Mouse (Mus musculus) liver, adult 10 weeks (tissue): ENCODE results near the gene Ccdc7a. TPM values are rescaled to one million over a fixed set of nuclear protein-coding genes. Genes with fewer than 3 reads are reported as not detected.

Source experiments
- polyA plus RNA-seq: library from polyadenylated mRNA; stranded (reverse); fragments of 350-450 nt; fragmentation: Illumina TruSeq; extraction: RNeasy Lipid Tissue Mini Kit (QIAGEN cat#74804); gene quantifications from one replicate; pipeline ENCODE4 v1.2.3, GENCODE M21; 2014; ENCODE audit warnings: low read depth, low replicate concordance

Gene Ccdc7a
- polyA plus RNA-seq = not detected

DNA sequence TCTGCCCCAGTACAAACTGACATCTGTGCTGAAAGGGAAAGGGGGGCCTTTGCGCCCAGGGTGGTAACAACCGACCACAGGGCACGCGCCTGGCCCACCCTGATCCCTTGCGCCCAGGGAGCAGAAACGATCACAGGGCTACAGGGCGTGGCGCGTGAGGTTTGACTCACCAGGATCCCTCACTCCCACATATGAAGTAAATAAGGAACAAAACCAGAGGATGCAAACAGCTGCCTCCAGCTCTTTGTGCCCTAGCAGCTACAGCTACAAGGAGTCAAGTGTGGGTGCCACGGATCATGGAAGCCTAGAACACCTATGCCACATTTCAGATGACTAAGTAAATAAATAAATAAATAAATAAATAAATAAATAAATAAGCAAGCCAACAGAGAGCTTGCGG, at the start of gene Ccdc7a:
Gene Ccdc7a (minus strand): TSS at position 101 of the 400 bp plus-strand sequence.

DNA sequence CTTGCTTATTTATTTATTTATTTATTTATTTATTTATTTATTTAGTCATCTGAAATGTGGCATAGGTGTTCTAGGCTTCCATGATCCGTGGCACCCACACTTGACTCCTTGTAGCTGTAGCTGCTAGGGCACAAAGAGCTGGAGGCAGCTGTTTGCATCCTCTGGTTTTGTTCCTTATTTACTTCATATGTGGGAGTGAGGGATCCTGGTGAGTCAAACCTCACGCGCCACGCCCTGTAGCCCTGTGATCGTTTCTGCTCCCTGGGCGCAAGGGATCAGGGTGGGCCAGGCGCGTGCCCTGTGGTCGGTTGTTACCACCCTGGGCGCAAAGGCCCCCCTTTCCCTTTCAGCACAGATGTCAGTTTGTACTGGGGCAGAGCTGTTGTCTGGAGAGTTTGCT, 1.5 kb upstream of the Ccdc7a start, which contains the start of gene Ccdc7b:
Gene Ccdc7b (plus strand): TSS at position 301 of the 400 bp plus-strand sequence.

DNA sequence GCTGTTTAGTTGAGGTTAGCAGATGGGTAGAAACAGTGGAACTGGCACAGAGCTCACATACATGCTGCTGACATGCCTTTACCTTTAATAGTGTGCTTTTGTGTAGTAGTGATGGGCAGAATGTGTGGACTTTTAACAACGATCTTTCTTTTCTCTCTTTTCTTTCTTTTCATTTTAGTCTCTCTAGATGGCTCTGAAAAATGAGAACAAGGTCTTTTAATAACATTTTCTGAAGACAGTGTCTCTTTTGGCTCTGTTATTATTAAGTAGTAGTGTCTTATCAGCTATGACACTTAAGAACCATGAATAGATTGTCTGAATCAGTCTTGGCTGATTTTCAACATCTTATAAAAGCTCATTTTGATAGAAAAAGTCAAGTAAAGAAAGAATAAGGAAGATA, 266.7 kb downstream of the Ccdc7a start, which contains the start of gene Gm3952:
Gene Gm3952 (minus strand): TSS at position 101 of the 400 bp plus-strand sequence.

DNA sequence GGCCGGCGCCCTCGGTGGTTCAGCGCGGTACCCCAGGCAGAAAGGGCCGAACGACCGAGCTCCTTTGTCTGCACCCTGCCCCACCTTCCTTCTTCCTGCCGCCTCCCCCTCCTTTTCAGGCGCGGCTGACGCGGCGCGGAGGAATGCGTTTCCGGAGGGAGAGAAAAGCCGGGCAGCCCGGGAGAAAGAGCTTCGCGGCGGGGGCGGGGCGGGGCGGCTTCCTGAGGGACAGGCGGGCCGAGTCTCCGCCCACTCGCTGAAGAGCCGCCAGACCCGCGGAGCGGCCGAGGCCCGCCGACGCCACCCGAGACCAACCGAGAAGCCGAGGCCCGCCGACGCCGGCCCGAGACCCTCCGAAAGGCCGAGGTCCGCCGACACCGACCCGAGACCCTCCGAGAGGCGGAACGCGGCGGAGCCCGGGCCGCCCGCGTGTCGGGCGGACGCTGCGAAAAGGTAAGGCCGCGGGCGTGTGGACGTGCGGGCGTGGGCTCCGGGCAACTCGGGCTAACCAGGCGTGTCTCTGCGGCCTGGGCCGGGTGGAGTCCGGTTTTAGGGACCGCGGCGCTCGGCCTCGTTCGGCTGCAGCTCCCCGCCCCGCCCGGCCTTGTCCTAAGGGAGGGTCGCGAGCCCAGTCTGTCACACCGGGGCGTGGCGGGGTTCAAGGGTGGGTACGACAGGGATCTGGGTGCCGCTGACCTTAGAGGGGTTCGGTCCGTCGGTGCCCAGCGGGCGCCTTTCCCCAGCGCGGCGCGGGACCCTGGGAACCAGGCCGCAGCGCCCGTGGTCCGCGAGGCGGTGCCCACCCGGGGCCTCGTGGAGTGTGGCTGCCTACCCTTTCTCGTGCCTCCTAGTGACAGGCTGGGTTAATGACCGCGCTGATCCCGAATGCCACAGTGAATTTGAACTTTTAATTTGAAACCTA, 379.5 kb downstream of the Ccdc7a start, which contains the start of gene Itgb1:
Gene Itgb1 (plus strand): TSS at position 148 of the 922 bp plus-strand sequence.

Other genes with a start within 250 kb of the Ccdc7a start
- 0.64 TPM for gene Ccdc7b, start 1.6 kb upstream of the Ccdc7a start, polyA plus RNA-seq
- gene Gm10999, start 66.1 kb upstream of the Ccdc7a start, polyA plus RNA-seq = not detected
- gene 2610044O15Rik8, start 168.9 kb upstream of the Ccdc7a start, polyA plus RNA-seq = 22.5 TPM